Mouse (Mus musculus): ENCODE measurements around the gene Ttn.

The Ttn gene

DNA sequence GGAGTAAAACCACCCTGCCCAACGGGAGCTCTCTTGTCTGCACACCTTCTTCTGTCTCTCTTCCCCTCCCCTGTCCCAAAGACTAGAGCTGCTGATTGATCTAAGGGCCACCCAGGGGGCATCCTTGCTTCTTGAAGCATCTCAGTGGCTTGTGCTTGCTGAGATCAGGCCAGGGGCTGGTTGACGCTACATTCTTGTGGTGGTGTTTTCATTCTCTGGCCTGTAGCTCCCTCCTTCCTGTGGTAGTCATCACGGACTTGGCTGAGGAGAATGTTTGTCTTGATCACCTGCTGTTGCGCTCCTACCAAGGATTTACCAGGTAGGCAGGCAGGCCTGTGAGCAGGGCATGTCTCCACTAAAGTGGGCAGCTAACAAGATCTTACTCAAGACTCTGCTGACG lies 279.6 kb downstream of the Ttn start:
- DNase-seq (ENCODE audit: low spot score), result no peak

DNA sequence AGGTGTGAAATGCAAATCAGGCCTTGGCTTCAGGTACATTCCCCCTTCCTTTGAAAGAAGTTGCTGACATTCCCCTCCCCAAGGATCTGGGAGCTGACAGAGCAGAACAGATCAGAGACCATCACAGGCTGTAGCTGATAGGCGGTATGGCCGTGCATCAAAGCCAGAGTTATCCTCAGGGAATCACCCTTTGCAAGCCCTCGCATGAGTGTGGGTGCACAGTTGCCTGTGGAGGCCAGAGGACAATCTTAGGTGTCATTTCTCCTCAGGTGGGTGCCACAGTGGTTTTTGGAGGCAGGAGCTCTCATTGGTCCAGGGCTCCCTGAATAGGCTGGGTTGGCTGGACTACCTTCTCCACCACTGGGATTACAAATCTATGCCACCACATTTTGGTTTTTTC lies 280.2 kb downstream of the Ttn start:
- DNase-seq (ENCODE audit: low spot score), result no peak

DNA sequence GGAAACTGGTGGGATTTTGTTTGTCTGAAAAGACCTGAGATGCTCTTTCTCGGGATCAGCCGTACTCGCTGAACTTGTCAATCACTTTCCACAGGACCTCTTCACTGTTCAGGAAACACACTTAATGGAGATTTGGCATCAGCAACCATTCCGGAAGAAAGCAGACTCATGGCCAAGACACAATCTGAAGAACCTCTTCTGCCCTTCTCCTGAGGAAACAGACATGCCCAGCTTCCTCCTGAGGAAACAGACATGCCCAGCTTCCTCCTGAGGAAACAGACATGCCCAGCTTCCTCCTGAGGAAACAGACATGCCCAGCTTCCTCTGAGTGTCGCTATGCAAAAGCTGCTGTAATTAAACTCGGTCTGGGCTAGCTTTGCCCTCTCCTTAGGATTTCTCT lies 287.1 kb downstream of the Ttn start:
- no peak for DNase-seq (ENCODE audit: low spot score)

DNA sequence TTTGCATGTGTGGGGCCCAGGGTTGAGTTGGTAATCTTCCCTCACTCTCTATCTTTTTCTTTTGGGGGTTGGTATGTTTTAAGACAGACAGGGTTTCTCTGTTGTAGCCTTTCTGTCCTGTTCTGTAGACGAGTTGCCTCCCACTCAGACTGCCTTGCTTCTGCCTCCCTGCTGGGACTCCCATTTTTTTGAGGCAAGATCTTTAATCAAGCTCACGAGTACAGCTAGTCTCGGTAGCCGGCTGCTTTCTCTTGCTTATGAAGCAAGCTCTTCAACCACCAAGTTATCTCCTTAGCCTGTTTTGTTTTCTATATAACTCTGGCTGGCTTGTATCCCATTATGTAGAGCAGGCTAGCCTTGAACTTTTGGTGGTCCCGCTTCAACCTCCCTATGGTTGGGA lies 288.6 kb downstream of the Ttn start:
- no peak for DNase-seq (ENCODE audit: low spot score)

DNA sequence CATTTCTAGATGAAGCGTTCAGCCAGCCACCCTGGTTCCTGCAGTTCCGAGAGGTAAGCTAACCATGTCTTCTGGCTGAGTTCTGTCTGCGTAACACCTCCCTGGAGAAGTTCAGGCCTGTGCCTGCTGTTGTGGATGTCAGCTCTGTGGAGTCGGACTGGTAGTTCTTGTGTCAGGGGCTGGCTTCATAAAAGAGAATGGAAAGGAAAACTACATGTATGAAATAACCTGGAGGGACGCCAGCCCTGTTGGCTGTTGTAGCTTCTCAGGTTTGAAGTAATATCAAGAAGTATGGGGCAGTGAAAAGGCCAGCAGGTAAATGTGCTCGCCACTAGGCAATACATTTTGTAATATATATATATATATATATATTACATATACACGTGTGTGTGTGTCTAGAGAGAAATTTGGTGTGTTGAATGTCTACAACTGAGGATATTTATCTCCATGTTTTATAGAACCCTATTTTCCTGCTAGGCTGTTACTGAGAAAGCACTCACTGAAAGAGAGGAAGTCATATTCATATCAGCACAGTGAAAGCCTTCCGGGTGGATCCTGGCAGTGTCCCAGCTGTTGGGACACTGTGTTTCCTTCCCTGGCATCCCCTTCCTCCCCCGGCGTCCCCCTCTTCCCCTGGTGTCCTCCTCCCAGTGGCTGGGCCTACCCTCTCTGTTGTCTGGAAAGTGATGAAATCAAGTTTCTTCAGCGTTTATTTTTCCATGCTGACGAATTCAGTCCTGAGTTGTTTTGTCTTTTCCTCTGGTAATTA lies 291.7 kb downstream of the Ttn start:
- DNase-seq (ENCODE audit: low spot score), result no peak

DNA sequence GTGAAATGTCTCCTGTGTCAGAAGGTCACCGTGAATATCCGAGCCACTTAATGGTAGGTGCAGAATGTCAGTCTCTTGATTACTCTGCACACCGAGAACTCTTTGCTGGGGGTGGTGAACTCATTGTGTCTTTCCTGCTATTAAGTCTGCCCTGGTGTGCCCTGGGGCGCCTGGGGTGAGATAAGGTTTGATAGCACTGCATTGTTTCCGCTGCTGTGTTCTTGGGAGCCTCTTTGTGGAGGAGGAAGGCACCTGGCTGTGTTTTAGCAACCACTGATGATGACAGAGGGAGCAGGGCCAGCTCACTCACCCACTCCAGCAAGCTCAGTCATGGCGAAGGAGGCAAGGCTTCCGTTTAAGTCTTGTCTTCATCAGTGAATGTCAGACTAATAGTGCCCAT lies 294.2 kb downstream of the Ttn start:
- no peak for DNase-seq (ENCODE audit: low spot score)

DNA sequence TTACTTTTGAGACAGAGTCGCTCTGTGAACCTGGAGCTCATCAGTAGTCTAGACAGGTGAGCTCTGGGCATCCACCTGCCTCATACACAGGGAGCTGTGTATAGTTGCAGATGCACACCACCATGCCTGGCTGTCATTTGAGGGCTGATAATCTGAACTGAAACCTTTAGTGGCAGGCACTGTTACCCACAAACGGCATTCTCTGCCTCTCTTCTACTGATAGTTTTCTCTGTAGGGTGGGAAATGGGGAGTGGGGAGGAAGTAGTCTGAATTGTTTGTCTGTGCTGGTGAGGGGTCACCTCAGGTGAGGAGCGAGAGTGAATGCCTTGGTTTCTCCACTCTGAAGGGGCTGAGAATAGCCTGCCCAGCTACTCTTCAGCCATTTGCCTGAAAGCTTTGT lies 294.7 kb downstream of the Ttn start:
- no peak for DNase-seq (ENCODE audit: low spot score)

DNA sequence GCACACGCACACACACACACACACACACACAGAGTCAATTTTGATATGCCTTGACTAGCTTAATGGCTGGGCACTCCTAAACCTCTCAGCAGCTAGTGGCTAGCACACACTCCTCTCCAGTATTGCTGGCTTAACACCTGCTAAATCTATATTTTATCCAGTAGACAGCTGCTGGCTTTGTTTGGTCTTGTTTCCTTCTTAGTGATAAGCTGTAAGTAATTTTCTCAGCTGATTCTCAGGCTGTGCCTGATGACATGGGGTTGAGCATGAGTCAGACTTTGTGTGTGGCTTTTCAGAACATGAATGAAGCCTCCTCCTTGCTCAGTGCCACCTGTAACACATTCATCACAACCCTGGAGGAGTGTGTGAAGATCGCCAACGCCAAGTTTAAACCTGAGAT lies 295.4 kb downstream of the Ttn start:
- no peak for DNase-seq (ENCODE audit: low spot score)

DNA sequence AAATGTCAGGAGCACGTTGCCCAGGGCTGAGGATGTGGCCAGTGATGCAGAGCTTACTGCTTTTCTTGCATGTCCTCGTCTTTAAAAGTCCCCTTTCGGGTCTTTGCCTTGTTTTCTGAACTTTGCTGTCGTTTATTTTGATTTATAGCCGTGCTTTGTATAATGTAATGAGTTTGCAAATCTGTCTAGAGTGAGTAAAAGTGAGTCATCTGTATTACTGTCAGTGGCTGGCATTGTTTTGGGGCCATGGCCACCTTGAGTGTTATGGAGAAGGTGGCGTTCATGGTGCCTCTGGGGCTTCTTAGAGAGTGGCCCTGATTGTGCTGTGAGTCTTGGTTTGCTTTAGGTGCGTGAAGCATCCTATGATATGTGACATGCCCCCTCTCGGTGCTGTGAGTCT lies 300.0 kb downstream of the Ttn start:
- no peak for DNase-seq (ENCODE audit: low spot score)

DNA sequence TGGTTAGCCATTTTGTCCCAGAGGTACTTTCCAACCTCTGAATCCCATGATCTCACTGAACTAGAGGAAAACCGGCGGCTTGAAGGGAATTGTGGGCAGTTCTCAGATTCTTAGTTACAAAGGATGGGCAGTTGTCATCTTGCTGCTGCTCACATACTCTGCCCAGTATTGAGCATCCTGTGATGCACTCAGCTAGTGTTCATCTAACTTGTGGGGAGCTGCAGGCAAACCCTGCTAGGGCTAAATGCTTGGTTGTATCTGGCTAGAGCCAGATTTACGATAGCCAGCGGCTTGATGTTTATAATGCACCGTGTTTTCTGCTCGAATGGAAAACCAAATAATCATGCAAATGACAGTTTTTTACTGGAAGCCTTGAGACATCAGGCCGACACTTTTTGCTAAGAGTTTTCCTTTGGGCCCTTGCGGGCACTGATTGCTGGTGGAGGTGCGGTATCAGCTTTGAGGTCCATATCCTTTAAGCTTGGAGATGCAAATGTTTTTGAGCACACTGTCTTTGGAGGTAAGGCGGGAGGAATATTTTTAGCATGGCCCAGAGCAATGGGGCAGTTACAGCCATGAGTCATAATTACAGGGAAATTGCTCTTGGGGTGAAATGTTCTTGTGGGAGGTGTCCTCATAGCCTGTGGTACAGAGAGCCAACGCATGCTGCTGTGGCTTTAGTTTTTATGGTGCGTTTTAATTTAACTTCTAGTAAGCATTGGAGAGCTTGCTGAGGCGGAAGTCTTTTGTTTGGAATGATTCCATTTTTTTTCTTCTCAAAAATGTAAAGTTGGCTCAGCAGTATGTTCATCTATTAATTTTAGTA lies 305.7 kb downstream of the Ttn start:
- DNase-seq (ENCODE audit: low spot score), result no peak

DNA sequence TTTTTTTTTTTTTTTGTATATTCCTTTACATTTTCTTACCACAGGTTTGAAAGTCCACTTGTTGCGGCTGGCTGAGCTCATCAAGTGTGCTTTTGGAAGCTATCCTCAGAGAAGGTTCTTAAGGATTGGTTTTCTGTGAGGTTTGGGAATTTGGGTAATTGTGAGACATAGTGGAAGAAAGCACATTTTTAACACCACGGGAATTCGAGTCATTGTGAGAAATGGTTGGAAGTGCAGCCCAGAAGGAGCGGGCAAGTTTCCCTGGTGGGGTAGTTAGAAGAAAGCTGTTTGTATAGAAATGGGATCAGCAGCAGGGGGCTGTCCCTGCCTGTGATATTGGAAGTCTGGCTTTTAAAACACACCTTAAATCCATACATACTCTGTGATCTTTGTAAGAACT lies 306.4 kb downstream of the Ttn start:
- no peak for DNase-seq (ENCODE audit: low spot score)

DNA sequence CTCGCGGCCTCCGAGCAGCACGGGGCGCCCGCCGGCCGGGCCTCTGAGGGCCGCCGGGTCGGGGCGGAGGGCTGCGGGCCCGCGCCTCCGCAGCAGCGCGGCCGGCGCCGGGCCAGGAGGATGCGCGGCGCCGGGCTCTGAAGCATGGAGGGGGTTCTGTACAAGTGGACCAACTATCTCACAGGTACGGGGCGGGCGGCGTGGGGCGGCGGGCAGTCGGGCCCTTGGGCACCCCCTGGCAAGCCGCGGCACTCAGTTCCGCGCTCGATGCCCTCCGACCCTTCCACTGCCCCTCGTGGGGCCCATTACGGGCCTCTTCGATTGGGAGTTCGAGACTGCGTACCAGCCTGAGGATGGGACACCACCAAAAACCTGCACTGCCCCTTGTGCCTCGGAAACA lies 306.9 kb downstream of the Ttn start:
- DNase-seq (ENCODE audit: low spot score), result peak; percentile 47

DNA sequence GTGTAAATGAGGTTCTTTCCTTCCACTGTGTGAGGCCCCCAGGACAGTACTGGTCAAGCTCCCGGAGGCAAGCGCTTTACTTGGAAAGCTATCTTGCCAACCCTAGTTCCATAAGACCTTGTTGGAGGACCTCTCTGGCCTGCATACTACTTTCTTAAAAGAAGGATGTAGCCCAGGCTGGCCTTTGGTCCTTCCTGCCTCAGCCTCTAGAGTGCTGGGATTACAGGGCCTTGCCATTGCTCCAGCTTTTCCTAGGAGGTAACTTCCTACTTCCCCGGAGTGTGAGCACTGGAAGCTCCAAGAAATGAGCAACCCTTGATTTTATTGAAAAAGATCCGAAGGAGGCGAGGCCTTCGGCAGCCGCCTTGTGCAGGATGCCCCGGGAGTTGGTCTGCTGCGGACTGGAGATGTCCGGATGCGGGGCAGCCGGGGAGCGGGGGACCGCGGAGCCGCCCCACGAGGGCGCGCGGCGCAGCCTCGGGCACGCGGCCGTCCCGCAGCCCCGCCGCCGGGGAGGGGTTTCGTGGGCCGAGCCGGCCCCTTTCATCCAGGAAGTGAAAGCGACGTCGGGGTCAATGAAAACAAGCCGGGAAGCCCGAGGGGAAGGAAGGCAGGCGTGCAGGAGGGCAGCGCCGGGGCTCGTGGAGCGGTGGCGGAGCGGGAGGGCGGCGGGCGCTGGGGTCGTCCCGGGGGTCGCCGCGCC lies 307.5 kb downstream of the Ttn start, which contains the start of gene Plekha3:
TSS of gene Plekha3 (plus strand) at position 557 of the 703 bp plus-strand sequence.
- DNase-seq (ENCODE audit: low spot score), result peak; percentile 81

DNA sequence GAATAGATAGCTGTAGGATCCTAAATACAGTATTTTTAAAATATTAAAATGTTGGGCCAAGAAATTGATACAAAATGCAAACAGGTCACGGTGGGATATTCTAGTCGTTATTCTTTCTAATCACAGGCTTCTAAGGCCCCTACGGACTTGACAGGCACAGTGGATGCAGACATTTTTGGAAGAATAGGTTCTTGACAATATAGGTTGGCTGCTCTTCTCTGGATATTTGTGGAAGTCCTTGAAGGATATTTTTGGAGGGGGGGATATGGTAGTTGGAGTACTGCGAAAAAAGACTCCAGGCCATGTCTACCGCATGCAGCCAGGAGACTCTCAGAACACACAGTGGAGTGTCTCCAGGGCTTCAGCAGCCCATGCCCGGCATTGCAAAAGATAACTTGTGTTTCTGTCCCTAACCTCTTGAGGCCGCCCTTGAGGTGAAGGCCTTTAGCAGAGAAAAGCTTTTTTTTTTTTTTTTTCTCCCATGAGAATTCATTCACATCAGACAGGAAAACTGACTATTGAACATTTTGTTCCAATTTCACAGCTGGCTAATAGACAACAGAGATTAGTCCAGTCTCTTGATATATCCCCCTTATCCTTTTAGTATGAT lies 308.8 kb downstream of the Ttn start:
- peak; percentile 72 for DNase-seq (ENCODE audit: low spot score)

DNA sequence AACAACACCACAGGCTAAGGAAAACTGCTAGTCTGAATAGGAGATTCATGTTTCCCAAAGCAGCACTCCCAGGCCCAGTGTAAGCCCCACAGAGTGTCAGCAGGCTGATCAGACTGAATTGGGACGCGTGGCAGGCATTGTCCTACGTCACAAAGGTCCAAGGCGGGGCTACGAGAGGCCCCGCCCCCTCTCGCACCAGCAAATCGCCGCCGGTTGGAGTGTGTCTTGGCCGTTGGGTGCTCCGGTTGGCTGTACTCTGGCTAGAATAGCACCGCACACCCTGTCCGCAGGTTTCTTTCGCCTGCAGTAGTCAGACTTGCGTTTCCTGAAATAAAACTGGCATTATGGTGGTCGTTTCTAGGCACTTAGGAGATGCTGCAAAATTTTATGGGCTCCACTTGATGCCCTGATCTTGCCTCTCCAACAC lies 309.4 kb downstream of the Ttn start, which contains the start of gene Fkbp7:
TSS of gene Fkbp7 (minus strand) at position 151 of the 427 bp plus-strand sequence.
- peak; percentile 91 for DNase-seq (ENCODE audit: low spot score)

DNA sequence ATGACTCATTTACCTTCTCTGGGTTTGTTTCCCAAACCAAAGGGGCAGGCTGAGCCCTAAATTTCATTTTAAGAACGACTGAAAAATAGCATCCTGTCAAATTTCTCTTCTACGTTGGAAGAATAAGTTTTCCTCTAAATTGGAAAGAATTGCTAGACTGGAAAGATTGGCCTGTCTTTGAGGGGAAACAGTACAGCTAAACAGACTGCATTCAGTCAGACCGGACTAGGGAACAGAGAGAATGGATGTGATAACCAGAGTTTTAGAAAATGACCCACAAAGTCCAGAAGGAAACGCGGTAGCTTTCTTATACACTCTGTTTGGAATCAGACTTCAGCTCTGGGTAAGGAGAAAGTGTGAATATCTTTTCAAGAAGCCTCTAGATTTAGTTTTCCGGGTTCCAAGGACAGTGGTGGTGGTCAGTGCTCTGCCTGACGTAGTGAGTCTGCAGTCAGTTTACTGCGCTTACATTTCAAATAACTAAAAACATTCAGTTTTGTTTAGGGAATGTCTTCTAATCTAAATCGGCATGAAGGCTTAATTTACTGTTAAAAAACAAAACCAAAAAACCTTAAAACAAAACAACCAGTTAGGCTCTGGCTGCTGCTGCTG lies 310.1 kb downstream of the Ttn start:
- no peak for DNase-seq (ENCODE audit: low spot score)

DNA sequence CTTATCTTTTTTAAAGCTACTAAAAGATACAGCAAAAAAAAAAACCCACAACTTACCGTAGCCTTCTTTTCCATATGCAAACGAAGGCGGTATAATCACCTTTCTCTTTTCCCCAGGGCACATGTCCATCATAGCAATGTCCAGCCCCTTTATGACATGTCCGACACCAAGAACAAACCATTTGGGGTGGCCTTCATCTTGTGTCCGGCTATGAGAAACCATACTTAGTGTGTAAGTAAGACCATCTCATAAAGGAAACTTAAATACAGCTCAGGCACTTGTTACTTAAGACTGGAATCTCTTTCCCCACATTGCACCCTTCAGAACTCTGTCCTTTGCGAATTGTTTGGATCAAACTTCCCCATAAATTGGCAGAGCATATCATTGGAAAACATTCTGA lies 310.7 kb downstream of the Ttn start:
- DNase-seq (ENCODE audit: low spot score), result no peak

DNA sequence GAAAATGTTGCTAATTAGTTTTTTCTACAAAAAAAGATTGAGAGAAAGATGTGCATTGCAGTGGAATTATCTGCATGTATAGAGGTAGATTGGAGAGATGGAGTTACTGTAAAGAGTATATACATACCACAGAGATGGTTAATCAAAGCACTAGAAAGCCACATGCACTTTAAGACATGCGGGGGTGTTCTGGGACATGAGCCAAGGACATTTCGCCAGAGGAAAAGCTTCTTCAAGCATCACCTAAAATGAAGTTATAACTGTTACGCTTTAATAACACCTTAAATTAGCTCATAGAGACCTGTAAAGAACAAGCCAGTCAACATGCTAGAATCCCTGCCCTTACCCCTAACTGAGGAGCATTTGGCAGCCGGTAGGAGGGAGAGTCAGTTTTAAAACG lies 315.1 kb downstream of the Ttn start:
- DNase-seq (ENCODE audit: low spot score), result no peak

DNA sequence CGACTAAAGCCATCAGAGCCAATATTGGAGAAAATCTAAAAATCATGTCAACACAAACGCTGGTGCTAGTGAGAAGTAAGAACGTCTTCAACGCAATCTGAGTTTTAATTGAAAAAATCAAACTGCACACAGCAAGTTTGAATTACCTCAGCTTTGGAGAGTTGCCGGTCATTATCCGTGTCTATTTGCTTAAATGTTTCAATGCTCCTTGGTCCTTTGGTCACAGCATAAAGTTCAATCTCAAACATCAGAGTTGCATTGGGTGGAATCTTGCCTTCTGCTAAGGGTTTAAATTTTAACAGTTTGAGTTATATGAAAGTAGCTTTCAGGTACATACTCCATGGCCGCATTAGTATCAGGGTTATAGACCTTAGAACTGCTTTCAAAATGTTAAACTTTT lies 316.8 kb downstream of the Ttn start:
- DNase-seq (ENCODE audit: low spot score), result no peak

DNA sequence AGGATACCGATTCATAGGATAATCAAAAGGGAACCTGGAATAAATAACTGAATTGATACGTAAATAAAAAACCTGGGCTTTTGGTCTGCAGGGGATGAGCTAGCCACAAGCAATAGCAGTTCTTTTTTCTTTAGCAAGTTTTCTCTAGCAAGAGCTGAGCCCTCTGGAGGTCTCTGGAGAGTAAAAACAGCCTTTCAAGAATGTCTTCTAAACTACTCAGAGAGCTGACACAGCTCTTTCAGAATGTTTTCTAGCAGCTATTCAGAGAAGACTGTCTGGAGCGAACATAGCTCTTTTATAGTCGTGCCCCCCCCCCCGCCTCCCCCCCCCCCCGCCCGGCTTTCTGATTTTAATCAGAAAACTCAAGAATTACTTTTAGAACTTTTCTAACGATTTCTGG lies 322.9 kb downstream of the Ttn start:
- DNase-seq (ENCODE audit: low spot score), result no peak

DNA sequence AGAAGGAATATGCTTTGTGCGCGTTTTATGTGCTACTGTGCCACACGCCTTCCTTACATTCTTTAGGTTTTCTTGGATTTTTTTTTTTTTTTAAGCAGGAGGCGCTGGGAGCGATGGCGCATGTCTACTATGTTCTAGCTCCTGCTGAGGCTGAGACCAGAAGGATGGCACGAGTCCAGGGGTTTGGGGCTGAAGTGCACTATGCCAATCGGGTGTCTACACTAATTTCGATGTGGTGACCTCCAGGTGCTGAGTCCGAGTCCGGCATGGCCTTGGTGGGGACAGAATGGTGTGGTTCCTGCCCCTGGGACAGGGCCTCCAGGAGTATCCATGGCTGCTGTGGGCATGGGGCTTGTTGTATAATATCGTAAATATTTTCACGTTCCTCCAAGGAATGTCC lies 323.8 kb downstream of the Ttn start:
- DNase-seq (ENCODE audit: low spot score), result no peak

DNA sequence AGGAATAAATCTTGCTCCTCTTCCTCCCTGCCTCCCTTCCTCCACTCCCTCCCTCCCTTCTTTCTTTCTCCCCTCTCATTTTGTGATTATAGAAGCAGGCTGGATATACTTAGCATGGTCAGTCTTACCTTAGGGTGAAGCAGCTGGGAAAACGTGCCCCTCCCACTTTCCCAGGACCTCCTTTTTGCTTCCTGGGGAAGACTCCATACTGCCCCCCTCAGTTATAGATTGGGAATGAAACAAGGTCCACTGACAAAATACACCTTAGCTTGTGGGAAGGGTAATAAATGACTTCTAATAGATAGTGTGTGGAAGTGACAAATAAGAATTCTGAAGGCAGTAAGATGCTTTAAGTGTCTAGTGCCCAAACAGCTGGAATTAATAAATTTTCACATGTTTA lies 326.4 kb downstream of the Ttn start:
- peak; percentile 42 for DNase-seq (ENCODE audit: low spot score)

Measured in embryo, embryonic 10 days (tissue).